Mouse (Mus musculus): Measurements from ENCODE around the gene Fgf14. TPM values are rescaled to one million over a fixed set of nuclear protein-coding genes. Genes with fewer than 3 reads are reported as not detected.

Gene Fgf14
- polyA plus RNA-seq, 1 experiment from 2014 or later, result 28.5 TPM

GRCm38 (mm10) chr14:124192815-124193142, 484.1 kb downstream of the Fgf14 start:
- H3K27me3 ChIP-seq (ENCODE audit: control insufficient read depth, insufficient read depth, low read length), result no peaks in the 10 kb centered on the region
- H3K4me1 ChIP-seq (ENCODE audit: control insufficient read depth, insufficient read depth, low read length), result peaks cover 8% of the 10 kb centered on the region; the same call in 1 of the 2 replicates
- no peaks in the 10 kb centered on the region for H3K36me3 ChIP-seq (ENCODE audit: control insufficient read depth, insufficient read depth, low read length)
- no peaks in the 10 kb centered on the region for H3K9me3 ChIP-seq (ENCODE audit: control insufficient read depth, low read length)
- 3% methylated on average over 15 of the region's 15 CpGs for WGBS
- H3K4me3 ChIP-seq (replicated peaks; ENCODE audit: low read depth, low read length), result peak overlapping the region; percentile 59
- H3K9ac ChIP-seq (replicated peaks; ENCODE audit: low read length), result peak overlapping the region; percentile 72
- ATAC-seq (ENCODE audit: low FRiP score, low TSS enrichment), result peak; percentile 47
- H3K4me2 ChIP-seq (ENCODE audit: low read length), result peak overlapping the region; percentile 89
- DNase-seq, result peak; percentile 58
- peak overlapping the region; percentile 73 for H3K27ac ChIP-seq (replicated peaks; ENCODE audit: low read depth, low read length)

- Histone ChIP-seq H3K9me3 (ENCODE audit: control insufficient read depth, low read length) (no peaks in the 10 kb centered on the region), H3K4me3 (replicated peaks; ENCODE audit: low read depth, low read length) (peak overlapping the region; percentile 59), H3K9ac (replicated peaks; ENCODE audit: low read length) (peak overlapping the region; percentile 72), H3K4me1 (ENCODE audit: control insufficient read depth, insufficient read depth, low read length) (peaks cover 8% of the 10 kb centered on the region; the same call in 1 of the 2 replicates), H3K36me3 (ENCODE audit: control insufficient read depth, insufficient read depth, low read length) (no peaks in the 10 kb centered on the region), H3K27me3 (ENCODE audit: control insufficient read depth, insufficient read depth, low read length) (no peaks in the 10 kb centered on the region), H3K4me2 (ENCODE audit: low read length) (peak overlapping the region; percentile 89), H3K27ac (replicated peaks; ENCODE audit: low read depth, low read length) (peak overlapping the region; percentile 73)
- ATAC-seq (ENCODE audit: low FRiP score, low TSS enrichment) (peak; percentile 88), DNase-seq (peak; percentile 83)
- WGBS, result under 1% methylated on average over 42 of the region's 42 CpGs
These were observed 484.8 kb downstream of the Fgf14 start for GRCm38 (mm10) chr14:124191913-124192814.

DNA sequence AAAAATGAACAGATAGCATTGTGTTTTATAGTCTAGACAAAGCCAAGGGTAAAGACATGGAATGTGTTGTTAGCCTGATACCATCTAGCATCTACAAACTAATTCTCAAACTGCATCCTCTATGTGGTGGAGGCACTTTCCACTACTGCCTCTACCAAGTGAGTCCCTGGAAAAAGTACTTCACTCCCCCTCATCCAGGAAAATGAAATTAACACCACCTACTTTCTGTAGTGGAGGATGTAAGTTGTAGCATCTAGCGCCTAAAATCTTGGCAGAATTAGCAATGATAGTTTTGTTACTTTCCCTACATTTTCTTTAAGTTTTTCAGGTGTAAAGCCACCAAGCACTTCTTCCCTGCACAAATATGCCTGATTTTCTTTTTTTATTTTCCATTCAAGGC, 496.7 kb downstream of the Fgf14 start:
- H3K4me2 ChIP-seq (ENCODE audit: low read length), result no peak overlapping the region
- H3K9ac ChIP-seq (replicated peaks; ENCODE audit: low read length), result no peak overlapping the region
- no peaks in the 10 kb centered on the region for H3K36me3 ChIP-seq (ENCODE audit: control insufficient read depth, insufficient read depth, low read length)
- DNase-seq (no peak), ATAC-seq (ENCODE audit: low FRiP score, low TSS enrichment) (no peak)
- H3K27ac ChIP-seq (replicated peaks; ENCODE audit: low read depth, low read length), result no peak overlapping the region
- H3K9me3 ChIP-seq (ENCODE audit: control insufficient read depth, low read length), result no peaks in the 10 kb centered on the region
- H3K4me3 ChIP-seq (replicated peaks; ENCODE audit: low read depth, low read length), result no peak overlapping the region
- no peaks in the 10 kb centered on the region for H3K27me3 ChIP-seq (ENCODE audit: control insufficient read depth, insufficient read depth, low read length)
- 91% methylated on average over 1 of the region's 1 CpGs for WGBS
- no peaks in the 10 kb centered on the region for H3K4me1 ChIP-seq (ENCODE audit: control insufficient read depth, insufficient read depth, low read length)

DNA sequence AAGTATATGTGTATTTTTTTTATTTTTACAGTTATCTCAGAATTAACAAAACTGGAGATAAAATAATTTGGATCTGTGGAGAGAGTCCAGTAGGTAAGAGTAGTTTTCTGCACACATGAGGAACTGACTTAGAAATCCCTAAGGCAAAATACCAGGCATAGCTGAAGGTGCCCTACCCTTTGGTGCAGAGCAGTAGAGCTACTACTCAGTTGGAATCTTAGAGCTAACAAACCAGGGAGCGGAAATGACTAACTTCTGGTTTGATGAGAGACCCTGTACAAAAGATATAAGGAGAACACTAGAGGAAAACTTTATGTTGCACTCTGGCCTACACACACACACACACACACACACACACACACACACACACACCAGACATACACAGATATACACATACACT, 502.8 kb downstream of the Fgf14 start:
- H3K9me3 ChIP-seq (ENCODE audit: control insufficient read depth, low read length), result no peaks in the 10 kb centered on the region
- H3K36me3 ChIP-seq (ENCODE audit: control insufficient read depth, insufficient read depth, low read length), result no peaks in the 10 kb centered on the region
- no peak overlapping the region for H3K4me2 ChIP-seq (ENCODE audit: low read length)
- no peak overlapping the region for H3K9ac ChIP-seq (replicated peaks; ENCODE audit: low read length)
- ATAC-seq (ENCODE audit: low FRiP score, low TSS enrichment), result no peak
- H3K4me3 ChIP-seq (replicated peaks; ENCODE audit: low read depth, low read length), result no peak overlapping the region
- WGBS, result 93% methylated on average over 1 of the region's 1 CpGs
- no peak for DNase-seq
- no peaks in the 10 kb centered on the region for H3K27me3 ChIP-seq (ENCODE audit: control insufficient read depth, insufficient read depth, low read length)
- H3K4me1 ChIP-seq (ENCODE audit: control insufficient read depth, insufficient read depth, low read length), result no peaks in the 10 kb centered on the region
- no peak overlapping the region for H3K27ac ChIP-seq (replicated peaks; ENCODE audit: low read depth, low read length)

DNA sequence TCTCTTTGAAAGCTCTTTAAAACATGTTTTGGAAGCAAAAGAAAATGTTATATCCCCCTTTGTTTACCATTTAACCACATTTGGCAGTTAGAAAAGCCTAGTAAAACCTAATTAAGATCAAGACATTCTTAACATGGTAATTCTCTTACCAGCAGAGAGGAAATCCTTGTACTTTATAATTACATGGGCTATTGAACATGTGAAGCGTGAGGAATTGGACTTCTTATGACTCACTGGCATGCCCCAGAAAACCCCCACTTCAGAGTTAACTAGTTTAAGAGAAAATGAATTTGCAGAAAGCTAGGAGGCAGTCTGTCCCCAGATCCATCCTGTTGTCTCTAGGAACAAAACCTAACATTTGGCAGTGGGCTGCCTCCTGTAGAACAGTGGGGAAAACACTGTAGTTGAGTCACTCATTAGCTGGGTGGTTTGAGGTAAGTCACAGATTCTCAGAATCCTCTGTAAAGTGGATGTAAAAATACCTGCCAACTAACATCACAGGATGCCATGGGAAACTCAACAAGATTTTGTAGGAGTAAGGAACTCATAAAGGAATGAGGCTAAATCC, 513.2 kb downstream of the Fgf14 start:
- DNase-seq (no peak), ATAC-seq (ENCODE audit: low FRiP score, low TSS enrichment) (no peak)
- Histone ChIP-seq H3K27me3 (ENCODE audit: control insufficient read depth, insufficient read depth, low read length) (no peaks in the 10 kb centered on the region), H3K9me3 (ENCODE audit: control insufficient read depth, low read length) (no peaks in the 10 kb centered on the region), H3K4me3 (replicated peaks; ENCODE audit: low read depth, low read length) (no peak overlapping the region), H3K27ac (replicated peaks; ENCODE audit: low read depth, low read length) (no peak overlapping the region), H3K4me1 (ENCODE audit: control insufficient read depth, insufficient read depth, low read length) (no peaks in the 10 kb centered on the region), H3K9ac (replicated peaks; ENCODE audit: low read length) (no peak overlapping the region), H3K36me3 (ENCODE audit: control insufficient read depth, insufficient read depth, low read length) (no peaks in the 10 kb centered on the region), H3K4me2 (ENCODE audit: low read length) (no peak overlapping the region)
- 50% methylated on average over 1 of the region's 1 CpGs for WGBS

- Histone ChIP-seq H3K36me3 (ENCODE audit: control insufficient read depth, insufficient read depth, low read length) (no peaks in the 10 kb centered on the region), H3K9ac (replicated peaks; ENCODE audit: low read length) (no peak overlapping the region), H3K27me3 (ENCODE audit: control insufficient read depth, insufficient read depth, low read length) (no peaks in the 10 kb centered on the region), H3K4me1 (ENCODE audit: control insufficient read depth, insufficient read depth, low read length) (no peaks in the 10 kb centered on the region), H3K9me3 (ENCODE audit: control insufficient read depth, low read length) (no peaks in the 10 kb centered on the region), H3K27ac (replicated peaks; ENCODE audit: low read depth, low read length) (no peak overlapping the region), H3K4me2 (ENCODE audit: low read length) (no peak overlapping the region), H3K4me3 (replicated peaks; ENCODE audit: low read depth, low read length) (no peak overlapping the region)
- ATAC-seq (ENCODE audit: low FRiP score, low TSS enrichment) (no peak), DNase-seq (peak; percentile 21)
These were observed 529.5 kb downstream of the Fgf14 start for GRCm38 (mm10) chr14:124147378-124147777.

DNA sequence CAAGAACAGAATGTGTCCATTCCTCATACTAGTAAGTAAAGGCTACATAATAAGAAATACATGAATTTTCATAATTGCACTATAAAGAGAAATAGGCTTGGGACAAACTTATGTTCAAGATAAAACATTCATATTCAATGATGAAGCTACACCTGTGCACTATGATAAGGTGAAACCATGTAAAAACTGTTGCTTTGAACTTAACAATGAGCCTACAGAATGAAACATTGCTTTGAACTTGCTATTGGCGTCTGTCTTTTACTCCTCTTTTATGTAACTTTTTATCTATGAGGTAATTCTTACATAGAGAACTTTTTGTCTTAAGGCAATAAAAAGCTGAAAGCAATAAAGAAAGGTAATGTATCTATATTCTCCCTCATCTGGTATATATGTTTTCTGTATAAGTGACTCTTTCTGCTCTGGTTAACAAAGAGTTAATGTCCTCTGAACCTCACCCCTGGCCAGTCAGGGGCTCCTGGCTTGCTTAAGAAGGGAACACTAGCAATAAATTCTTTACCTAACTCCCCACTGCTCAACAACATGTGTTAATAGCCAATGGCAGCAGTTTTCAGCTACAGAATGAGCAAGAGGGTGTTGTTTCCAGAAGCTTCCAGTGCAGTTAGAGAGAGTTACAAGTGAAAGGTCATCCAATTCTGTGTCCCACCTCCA, 569.6 kb downstream of the Fgf14 start:
- DNase-seq, result no peak
- 92% methylated on average over 1 of the region's 1 CpGs for WGBS
- Histone ChIP-seq H3K4me1 (ENCODE audit: control insufficient read depth, insufficient read depth, low read length) (no peaks in the 10 kb centered on the region), H3K4me2 (ENCODE audit: low read length) (no peak overlapping the region), H3K27me3 (ENCODE audit: control insufficient read depth, insufficient read depth, low read length) (no peaks in the 10 kb centered on the region), H3K27ac (replicated peaks; ENCODE audit: low read depth, low read length) (no peak overlapping the region), H3K36me3 (ENCODE audit: control insufficient read depth, insufficient read depth, low read length) (no peaks in the 10 kb centered on the region), H3K4me3 (replicated peaks; ENCODE audit: low read depth, low read length) (no peak overlapping the region), H3K9me3 (ENCODE audit: control insufficient read depth, low read length) (no peaks in the 10 kb centered on the region), H3K9ac (replicated peaks; ENCODE audit: low read length) (no peak overlapping the region)
- ATAC-seq (ENCODE audit: low FRiP score, low TSS enrichment), result no peak

GRCm38 (mm10) chr14:124083126-124083525, 593.8 kb downstream of the Fgf14 start:
- DNase-seq (no peak), ATAC-seq (ENCODE audit: low FRiP score, low TSS enrichment) (no peak)
- no peak overlapping the region for H3K4me2 ChIP-seq (ENCODE audit: low read length)
- H3K27ac ChIP-seq (replicated peaks; ENCODE audit: low read depth, low read length), result no peak overlapping the region
- no peak overlapping the region for H3K9ac ChIP-seq (replicated peaks; ENCODE audit: low read length)
- no peaks in the 10 kb centered on the region for H3K4me1 ChIP-seq (ENCODE audit: control insufficient read depth, insufficient read depth, low read length)
- no peak overlapping the region for H3K4me3 ChIP-seq (replicated peaks; ENCODE audit: low read depth, low read length)
- H3K9me3 ChIP-seq (ENCODE audit: control insufficient read depth, low read length), result no peaks in the 10 kb centered on the region
- no peaks in the 10 kb centered on the region for H3K36me3 ChIP-seq (ENCODE audit: control insufficient read depth, insufficient read depth, low read length)
- no peaks in the 10 kb centered on the region for H3K27me3 ChIP-seq (ENCODE audit: control insufficient read depth, insufficient read depth, low read length)
